Mouse (Mus musculus) kidney, postnatal 36 days (tissue): Measurements from ENCODE around the gene Pex3.
"Not testable (repeated sequence)": the region's sequence is repeated elsewhere in the genome, so short reads cannot be mapped to it uniquely, and the experiment has no call there.

ENCODE experiments used
- DNase-seq, 2 experiments: peaks; one replicate each; pipeline ENCODE4 v3.0.0; 2021 to 2022; ENCODE audit warnings: mixed read lengths in 2 of 2

The Pex3 gene

GRCm38 (mm10) chr10:13534751-13535150 is 18.2 kb downstream of the Pex3 start:
- no peak for DNase-seq

GRCm38 (mm10) chr10:13528155-13528554 is 24.8 kb downstream of the Pex3 start:
- no peak for DNase-seq

GRCm38 (mm10) chr10:13521857-13522256 is 31.1 kb downstream of the Pex3 start:
- no peak for DNase-seq

GRCm38 (mm10) chr10:13502371-13502770 is 50.6 kb downstream of the Pex3 start:
- DNase-seq: no peak

GRCm38 (mm10) chr10:13501533-13501932 is 51.4 kb downstream of the Pex3 start:
- DNase-seq: not testable (repeated sequence)

GRCm38 (mm10) chr10:13500938-13501496 is 51.9 kb downstream of the Pex3 start:
- DNase-seq: peak; percentile 94

- DNase-seq: no peak
Measured at GRCm38 (mm10) chr10:13500473-13500872, 52.5 kb downstream of the Pex3 start.

GRCm38 (mm10) chr10:13499331-13499730 is 53.6 kb downstream of the Pex3 start, which contains the start of gene Fuca2:
Gene Fuca2, plus strand, starts transcription at chr10:13499540.
- DNase-seq: no peak

GRCm38 (mm10) chr10:13496315-13496714 is 56.6 kb downstream of the Pex3 start:
- DNase-seq: no peak

GRCm38 (mm10) chr10:13493978-13494686 is 58.8 kb downstream of the Pex3 start:
- DNase-seq: peak; percentile 63 to 72

GRCm38 (mm10) chr10:13489671-13490070 is 63.3 kb downstream of the Pex3 start:
- DNase-seq: no peak

GRCm38 (mm10) chr10:13485958-13486357 is 67.0 kb downstream of the Pex3 start:
- DNase-seq: no peak

GRCm38 (mm10) chr10:13479341-13479740 is 73.6 kb downstream of the Pex3 start:
- no peak for DNase-seq

GRCm38 (mm10) chr10:13475121-13475520 is 77.8 kb downstream of the Pex3 start:
- no peak for DNase-seq

- peak; percentile 23 to 39 for DNase-seq
Measured at GRCm38 (mm10) chr10:13474568-13474955, 78.4 kb downstream of the Pex3 start.
